Mouse (Mus musculus) E14TG2a.4 (cell line): ENCODE data around the gene Tgm3.

Experiments
- CTCF ChIP-seq: conservative IDR thresholded peaks from 2 replicates; pipeline ENCODE4 v1.5.1; 2014; ENCODE audit warnings: low read length
- POU5F1 ChIP-seq: IDR thresholded peaks from 2 replicates; pipeline ENCODE4 v1.6.1; 2014; ENCODE audit warnings: low read length, borderline replicate concordance

DNA sequence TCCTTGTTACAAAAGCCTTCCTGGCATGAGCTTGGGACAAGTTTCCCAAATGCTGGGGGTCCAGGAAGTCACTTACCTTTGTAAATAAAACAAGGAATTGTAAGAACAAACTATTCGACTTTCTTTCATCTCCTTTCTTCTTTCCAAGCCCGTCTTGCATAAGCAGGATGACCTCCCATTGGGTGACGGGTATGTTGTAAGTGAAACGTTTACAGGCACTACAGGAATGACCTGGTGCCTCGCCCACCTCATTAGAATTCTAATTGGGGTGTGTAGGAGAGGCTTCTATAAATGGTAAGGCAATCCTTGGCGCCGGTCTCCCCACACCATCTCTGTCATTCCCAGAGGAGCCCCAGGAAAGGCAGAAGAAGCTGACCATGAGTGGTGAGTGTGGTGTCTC lies at the start of gene Tgm3:
- no peak for TF ChIP-seq CTCF
- TF ChIP-seq POU5F1 = no peak
